Mouse (Mus musculus) heart, postnatal 25 days (tissue): ENCODE data around the gene Ppil1. TPM values are rescaled to one million over a fixed set of nuclear protein-coding genes. Genes with fewer than 3 reads are reported as not detected.
"Not testable (repeated sequence)": the region's sequence is repeated elsewhere in the genome, so short reads cannot be mapped to it uniquely, and the experiment has no call there.

Experiments
- DNase-seq: peaks from one replicate; pipeline ENCODE4 v3.0.0; 2022; ENCODE audit warnings: low spot score
- intact Hi-C: fragments of 180-260 bp; cut with DNase I; formaldehyde crosslinking; loops from one replicate; pipeline ENCODE4 v1.15.1; 2025
- total RNA-seq, 2 experiments: library from RNA; stranded (reverse); gene quantifications; 2 replicates each; pipeline ENCODE4 v1.2.3; 2021

Gene Ppil1
- total RNA-seq, 2 experiments from 2014 or later: 29.0 to 29.6 TPM

DNA sequence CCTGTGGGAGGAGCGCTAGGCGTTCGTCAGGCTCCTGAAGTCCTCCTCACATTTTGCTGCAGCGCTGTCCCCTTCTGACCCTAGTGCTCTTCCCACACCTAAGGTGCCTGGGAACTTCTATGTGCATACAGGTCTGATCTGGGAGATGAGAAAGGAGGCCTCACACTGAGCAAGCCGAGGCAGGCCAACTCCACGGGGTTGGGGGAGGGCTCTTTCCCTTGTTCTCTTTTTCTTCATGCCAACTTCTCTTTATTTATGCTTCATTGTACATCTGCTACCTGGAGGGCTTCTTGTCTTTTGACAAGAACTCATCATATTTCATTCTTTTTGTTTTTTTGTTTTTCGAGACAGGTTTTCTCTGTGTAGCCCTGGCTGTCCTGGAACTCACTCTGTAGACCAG is 27.8 kb upstream of the Ppil1 start:
- intact Hi-C loops: loop anchor here (2.0 kb wide), 1 partner anchor 79 kb away; no protein-coding TSS in a partner anchor
- no peak for DNase-seq

DNA sequence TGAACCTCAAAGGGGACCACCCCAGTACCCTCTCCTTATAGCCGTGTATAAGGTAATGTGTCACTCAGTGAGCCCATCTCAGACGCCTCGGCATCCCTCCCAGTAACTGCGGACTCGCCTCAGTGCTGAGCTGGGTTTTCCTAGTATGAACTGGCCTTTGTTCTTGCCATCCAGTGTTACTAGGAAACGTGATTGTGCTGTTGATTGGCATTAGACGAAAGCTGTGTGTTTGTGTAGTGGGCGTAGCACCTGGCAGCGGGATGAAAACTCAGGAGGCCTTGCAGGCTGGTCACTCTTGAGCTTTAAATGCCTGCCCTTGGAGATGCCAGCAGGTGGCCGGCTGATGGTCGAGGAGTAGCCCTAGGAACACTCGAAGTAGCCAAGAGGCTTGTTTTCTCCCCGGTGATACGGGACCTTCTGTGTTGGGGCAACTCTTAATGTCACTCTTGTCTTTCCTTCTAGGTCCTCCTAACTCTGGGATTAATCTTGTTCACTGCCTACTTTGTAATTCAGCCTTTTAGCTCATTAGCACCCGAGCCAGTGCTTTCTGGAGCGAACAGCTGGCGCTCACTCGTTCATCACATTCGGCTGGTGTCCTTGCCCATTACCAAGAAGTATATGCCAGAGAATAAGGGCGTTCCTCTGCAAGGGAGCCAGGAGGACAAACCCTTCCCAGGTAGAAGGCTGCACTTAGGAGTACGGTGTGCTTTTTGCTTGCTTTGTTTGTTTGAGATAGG is 18.4 kb upstream of the Ppil1 start:
- intact Hi-C loops: no loop called here
- no peak for DNase-seq

DNA sequence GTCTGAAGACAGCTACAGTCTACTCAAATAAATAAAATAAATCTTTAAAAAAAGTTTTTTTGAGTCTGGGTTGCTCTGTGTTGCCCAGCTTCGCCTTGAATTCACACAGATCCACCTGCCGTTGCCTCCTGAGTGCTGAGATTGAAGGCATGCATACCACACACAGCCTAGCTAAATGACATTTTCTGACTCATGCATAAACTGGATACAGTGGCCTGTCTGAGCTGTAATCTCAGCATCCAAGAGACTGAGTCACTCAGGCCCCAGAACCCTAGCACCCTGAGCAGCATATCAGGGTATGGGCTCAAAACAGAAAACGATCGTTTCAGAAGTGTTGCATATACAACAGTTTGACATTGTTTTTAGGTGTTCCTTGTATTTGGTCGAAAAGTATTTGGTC is 17.6 kb upstream of the Ppil1 start:
- intact Hi-C loops: no loop called here
- no peak for DNase-seq

GRCm38 (mm10) chr17:29280422-29280821 is 16.4 kb upstream of the Ppil1 start:
- intact Hi-C loops: no loop called here

DNA sequence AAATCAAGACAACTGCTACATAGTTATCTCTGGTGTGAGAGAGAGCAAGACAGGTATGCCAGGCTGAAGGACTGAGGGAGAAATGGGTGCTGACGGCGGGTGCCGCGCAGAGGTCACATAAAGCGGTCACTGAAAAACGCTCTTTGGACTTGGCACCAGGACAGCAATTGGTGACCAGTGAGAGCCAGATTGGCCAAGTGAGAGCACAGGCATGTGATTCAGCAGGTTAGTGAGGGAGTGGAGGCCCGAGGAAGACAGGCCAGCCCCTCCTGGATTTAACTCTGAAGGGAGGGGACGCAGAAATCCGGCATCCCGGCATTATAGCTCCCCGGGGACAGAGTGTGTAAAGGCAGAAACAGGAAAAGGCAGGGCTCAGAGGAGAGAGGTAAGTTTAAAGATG is 9.9 kb upstream of the Ppil1 start:
- intact Hi-C loops: no loop called here
- no peak for DNase-seq

More at GRCm38 (mm10) chr17:29280422-29280821, 16.4 kb upstream of the Ppil1 start:
- DNase-seq: no peak

GRCm38 (mm10) chr17:29273156-29273555 is 9.2 kb upstream of the Ppil1 start:
- DNase-seq: no peak
- intact Hi-C loops: no loop called here

DNA sequence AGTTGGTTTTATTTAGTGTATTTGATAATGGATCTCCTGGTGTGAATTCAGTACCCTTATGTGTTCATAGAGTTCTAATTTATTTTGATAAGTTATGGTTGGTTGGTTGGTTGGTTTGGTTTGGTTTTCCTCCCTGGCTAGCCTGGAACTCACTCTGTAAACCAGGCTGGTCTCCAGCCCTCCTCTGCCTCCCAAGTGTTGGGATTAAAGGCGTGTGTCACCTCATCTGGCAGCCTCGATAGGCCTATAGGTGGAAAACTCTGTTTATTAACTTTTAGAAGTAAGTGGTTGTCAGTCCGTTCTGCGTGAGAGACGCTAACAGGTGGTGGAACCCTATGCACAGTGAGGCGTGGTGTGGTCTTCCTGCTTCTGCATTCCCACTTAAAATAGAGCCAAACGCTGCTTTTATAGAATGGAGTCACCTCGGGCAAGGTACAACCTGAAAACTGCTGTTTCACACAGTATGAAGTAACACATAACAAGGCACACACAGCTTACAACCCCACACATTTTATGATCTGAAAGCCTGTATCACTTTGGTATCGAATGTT is 6.2 kb upstream of the Ppil1 start:
- intact Hi-C loops: no loop called here

GRCm38 (mm10) chr17:29269349-29269706 is 5.3 kb upstream of the Ppil1 start:
- intact Hi-C loops: no loop called here
- no peak for DNase-seq

More for the DNA sequence above, 6.2 kb upstream of the Ppil1 start:
- DNase-seq: no peak

- intact Hi-C loops: loop anchor here (1.0 kb wide), 1 partner anchor 102 kb away; no protein-coding TSS in a partner anchor
- peak; percentile 96 for DNase-seq
Measured at GRCm38 (mm10) chr17:29268682-29269348, 4.8 kb upstream of the Ppil1 start, which contains the start of gene BC004004. TSS of gene BC004004 (plus strand) at chr17:29268788.

- intact Hi-C loops: loop anchor here (1.0 kb wide), 1 partner anchor 103 kb away; no protein-coding TSS in a partner anchor
- no peak for DNase-seq
Measured at GRCm38 (mm10) chr17:29267931-29268681, 4.1 kb upstream of the Ppil1 start.

DNA sequence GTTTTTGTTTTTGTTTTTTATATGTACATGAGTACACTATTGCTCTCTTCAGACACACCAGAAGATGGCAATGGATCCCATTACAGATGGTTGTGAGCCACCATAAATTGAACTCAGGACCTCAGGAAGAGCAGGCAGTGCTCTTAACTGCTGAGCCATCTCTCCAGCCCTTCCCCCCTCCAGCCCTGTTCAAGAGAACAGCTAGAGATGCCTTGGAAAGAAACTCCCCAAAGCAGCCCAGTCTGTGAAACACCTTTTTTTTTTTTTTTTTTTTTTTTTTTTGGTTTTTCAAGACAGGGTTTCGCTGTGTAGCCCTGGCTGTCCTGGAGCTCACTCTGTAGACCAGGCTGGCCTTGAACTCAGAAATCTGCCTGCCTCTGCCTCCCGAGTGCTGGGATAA is 3.1 kb upstream of the Ppil1 start:
- intact Hi-C loops, DNase-seq: not testable (repeated sequence)

DNA sequence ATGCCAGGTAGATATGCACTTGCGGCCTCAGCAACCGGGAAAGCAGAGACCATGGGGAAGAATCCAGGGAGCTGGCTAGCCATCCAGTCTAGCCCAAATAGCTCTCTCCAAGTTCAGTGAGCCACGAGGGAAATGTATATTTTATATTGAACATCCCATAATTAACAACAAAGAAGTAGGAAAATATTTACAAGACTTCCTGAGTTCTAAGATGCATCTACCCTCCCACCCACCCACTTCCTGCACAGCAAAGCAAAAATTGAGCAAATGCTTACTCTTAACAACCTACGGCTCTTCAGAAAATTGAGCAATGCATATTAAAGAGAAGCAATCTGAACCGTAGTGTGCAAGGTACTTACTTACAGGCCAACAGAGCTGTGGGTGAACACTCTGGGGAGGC is 774 bp upstream of the Ppil1 start:
- intact Hi-C loops: loop anchor here (5.0 kb wide), 1 partner anchor 248 kb away; no protein-coding TSS in a partner anchor
- DNase-seq: no peak

GRCm38 (mm10) chr17:29263417-29263816 is 569 bp downstream of the Ppil1 start:
- no peak for DNase-seq
- intact Hi-C loops: loop anchor here (5.0 kb wide), 1 partner anchor 249 kb away; no protein-coding TSS in a partner anchor

DNA sequence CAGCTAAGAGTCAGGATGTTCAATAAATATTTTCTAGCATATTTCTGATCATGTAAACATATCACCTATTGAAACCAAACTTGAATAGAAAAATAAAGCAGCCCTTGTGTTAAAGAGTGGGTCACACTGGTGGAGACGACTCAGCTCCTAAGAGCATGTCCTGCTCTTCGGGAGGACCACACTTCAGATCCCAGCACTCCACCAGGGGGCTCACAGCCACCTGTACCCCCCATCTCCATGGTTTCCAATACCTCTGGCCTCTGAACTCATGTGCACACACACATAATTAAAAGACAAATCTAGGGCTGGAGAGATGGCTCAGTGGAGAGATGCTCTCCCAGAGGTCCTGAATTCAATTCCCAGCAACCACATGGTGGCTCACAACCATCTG is 1.7 kb downstream of the Ppil1 start:
- intact Hi-C loops: loop anchor here (5.0 kb wide), 1 partner anchor 250 kb away; no protein-coding TSS in a partner anchor
- DNase-seq: no peak

- intact Hi-C loops: loop anchor here (5.0 kb wide), 1 partner anchor 251 kb away; no protein-coding TSS in a partner anchor
- DNase-seq: no peak
Measured at GRCm38 (mm10) chr17:29261603-29262258, 2.3 kb downstream of the Ppil1 start.

DNA sequence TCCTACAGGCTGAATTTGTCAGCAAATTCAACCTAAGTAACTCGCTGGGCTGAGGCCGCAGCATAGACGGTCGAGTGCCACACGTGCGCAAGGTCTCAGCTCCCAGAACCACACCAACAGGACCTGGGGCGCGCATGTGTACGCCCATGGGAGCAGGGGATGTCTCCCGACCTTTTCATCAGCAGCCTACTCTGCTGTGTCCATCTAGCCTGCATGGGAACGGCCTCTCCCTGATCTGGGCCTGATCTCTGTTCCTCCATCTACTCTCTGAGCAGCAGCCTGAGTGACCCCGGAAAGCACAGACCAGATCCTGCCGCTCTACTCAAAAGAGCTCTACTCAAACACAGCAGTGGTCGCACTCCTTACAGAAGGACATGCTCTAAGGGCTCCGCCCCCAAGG is 3.5 kb downstream of the Ppil1 start:
- intact Hi-C loops: loop anchor here (5.0 kb wide), 1 partner anchor 252 kb away; no protein-coding TSS in a partner anchor
- DNase-seq: no peak

GRCm38 (mm10) chr17:29259489-29259888 is 4.5 kb downstream of the Ppil1 start:
- no peak for DNase-seq
- intact Hi-C loops: loop anchor here (2.0 kb wide), 1 partner anchor 111 kb away; no protein-coding TSS in a partner anchor

DNA sequence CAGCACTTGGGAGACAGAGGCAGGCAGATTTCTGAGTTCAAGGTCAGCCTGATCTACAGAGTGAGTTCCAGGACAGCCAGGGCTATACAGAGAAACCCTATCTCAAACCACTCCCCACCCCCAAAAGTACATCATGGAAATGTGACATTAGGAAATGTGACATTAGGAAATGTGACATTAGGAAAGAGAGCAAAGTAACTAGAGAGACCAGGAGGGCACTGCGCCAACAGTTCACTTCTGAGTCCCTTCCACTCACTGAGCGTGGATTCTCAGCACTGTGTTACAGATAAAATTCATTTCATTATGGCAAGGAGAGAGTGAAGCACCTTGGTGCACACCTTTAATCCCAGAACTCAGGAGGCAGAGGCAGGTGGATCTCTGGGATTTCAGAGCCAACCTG is 5.1 kb downstream of the Ppil1 start:
- intact Hi-C loops: loop anchor here (2.0 kb wide), 1 partner anchor 112 kb away; no protein-coding TSS in a partner anchor
- no peak for DNase-seq

- intact Hi-C loops: loop anchor here (2.0 kb wide), 1 partner anchor 113 kb away; no protein-coding TSS in a partner anchor
- DNase-seq: no peak
Measured at GRCm38 (mm10) chr17:29258025-29258558, 5.9 kb downstream of the Ppil1 start.
